Mouse (Mus musculus): Measurements from ENCODE around the gene Gm2174. TPM values are rescaled to one million over a fixed set of nuclear protein-coding genes. Genes with fewer than 3 reads are reported as not detected.

Gm2174 gene
- polyA plus RNA-seq, 1 experiment, result not detected

DNA sequence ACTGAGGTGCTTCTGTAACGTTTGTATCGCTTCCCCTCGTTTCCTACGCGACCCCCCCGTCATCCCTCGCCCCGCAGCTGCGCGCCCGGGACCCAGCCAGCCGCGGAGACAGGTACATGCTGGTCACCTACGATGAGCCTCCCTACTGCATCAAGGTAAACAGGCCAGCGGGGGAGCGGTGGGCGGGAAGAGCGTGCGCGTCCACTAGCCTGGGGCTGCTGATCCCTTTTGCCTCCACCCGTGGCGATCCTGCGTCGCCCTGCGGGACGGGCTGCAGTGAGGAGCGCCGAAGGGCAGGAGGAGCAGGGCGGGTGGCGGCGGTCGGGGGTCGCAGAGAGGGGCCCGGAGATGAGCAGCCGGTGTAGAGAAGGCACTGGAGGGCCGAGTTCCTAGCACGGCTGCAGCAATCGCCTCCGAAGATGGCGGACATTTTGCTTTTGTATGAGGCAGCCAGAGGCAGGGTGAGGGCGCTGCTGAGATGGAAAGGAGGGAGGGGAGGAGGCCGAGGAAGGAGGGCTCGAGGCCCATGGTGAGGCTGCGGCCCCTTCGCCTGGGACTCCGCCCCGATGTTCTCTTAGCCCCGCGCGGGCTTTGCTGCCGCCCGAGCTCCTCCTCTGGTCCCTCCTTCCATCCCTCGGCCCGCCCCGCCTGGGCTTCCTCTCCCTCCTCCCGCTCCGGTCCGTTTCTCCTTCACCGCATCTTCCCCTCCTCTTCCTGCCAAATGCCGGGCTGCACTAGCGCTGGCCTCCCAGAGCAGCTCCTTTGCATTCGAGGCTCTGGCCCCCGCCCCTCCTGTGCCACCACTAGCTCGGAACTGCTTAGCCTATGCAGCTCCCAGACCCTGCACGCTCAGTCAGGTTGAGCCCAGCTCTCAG lies 7.8 kb downstream of the Gm2174 start:
- Histone ChIP-seq H3ac (ENCODE audit: control insufficient read depth, insufficient read length, low read depth) (peak overlapping the region; percentile 40), H3K36me3 (ENCODE audit: control insufficient read depth, insufficient read depth) (no peaks in the 10 kb centered on the region)
- TF ChIP-seq MYOG (IDR thresholded peaks at IDR 0.05; ENCODE audit: control insufficient read depth, extremely low read depth, insufficient read length) (no peak), USF1 (IDR thresholded peaks at IDR 0.05; ENCODE audit: low read depth) (no peak), MYOD1 (IDR thresholded peaks at IDR 0.05; ENCODE audit: control insufficient read depth, insufficient read length, low read depth) (no peak), MAX (IDR thresholded peaks at IDR 0.05) (no peak), CEBPB (IDR thresholded peaks at IDR 0.05; ENCODE audit: low read depth) (no peak), CTCF (IDR thresholded peaks at IDR 0.05; ENCODE audit: control insufficient read depth, insufficient read depth, insufficient read length) (no peak), FOSL1 (IDR thresholded peaks at IDR 0.05; ENCODE audit: insufficient read depth, low read length, poor library complexity, severe bottlenecking) (no peak)

DNA sequence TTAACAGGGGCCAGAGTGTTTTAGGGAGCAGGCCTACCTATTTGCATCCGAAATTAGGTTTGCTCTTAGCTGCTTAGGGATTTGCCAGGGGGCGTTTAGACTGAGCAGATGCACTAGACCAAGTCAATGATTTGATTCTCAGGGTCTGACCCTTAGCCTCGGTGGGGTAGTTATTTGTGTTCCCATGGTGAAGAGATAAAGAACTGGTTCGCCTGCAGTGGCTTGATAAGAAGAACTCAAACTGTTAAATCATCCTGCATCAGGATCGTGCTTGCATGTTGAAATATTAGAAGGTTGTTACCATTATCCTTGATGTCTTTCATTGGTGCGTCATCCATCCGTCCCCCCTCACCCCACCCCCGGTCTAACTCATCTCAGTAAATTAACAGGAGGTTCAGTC lies 8.6 kb downstream of the Gm2174 start:
- Histone ChIP-seq H3K79me2 (ENCODE audit: control insufficient read depth, insufficient read depth) (no peaks in the 10 kb centered on the region), H3K36me3 (ENCODE audit: control insufficient read depth, insufficient read depth) (no peaks in the 10 kb centered on the region), H3K4me3 (ENCODE audit: insufficient read depth, poor library complexity, severe bottlenecking) (peak overlapping the region; percentile 23), H3ac (ENCODE audit: control insufficient read depth, insufficient read length, low read depth) (no peak overlapping the region), H3K27me3 (ENCODE audit: control insufficient read depth, insufficient read depth, insufficient read length) (no peaks in the 10 kb centered on the region), H3K79me3 (ENCODE audit: low read depth) (no peaks in the 10 kb centered on the region)
- TF ChIP-seq MYOG (IDR thresholded peaks at IDR 0.05; ENCODE audit: control insufficient read depth, extremely low read depth, insufficient read length) (no peak), USF1 (IDR thresholded peaks at IDR 0.05; ENCODE audit: low read depth) (no peak), MAX (IDR thresholded peaks at IDR 0.05) (no peak), FOSL1 (IDR thresholded peaks at IDR 0.05; ENCODE audit: insufficient read depth, low read length, poor library complexity, severe bottlenecking) (no peak), CTCF (IDR thresholded peaks at IDR 0.05; ENCODE audit: control insufficient read depth, insufficient read depth, insufficient read length) (no peak), CEBPB (IDR thresholded peaks at IDR 0.05; ENCODE audit: low read depth) (no peak), MYOD1 (IDR thresholded peaks at IDR 0.05; ENCODE audit: control insufficient read depth, insufficient read length, low read depth) (no peak)

More for the DNA sequence above, 7.8 kb downstream of the Gm2174 start:
- Histone ChIP-seq H3K27me3 (ENCODE audit: control insufficient read depth, insufficient read depth, insufficient read length) (no peaks in the 10 kb centered on the region), H3K79me3 (ENCODE audit: low read depth) (no peaks in the 10 kb centered on the region), H3K79me2 (ENCODE audit: control insufficient read depth, insufficient read depth) (no peaks in the 10 kb centered on the region), H3K4me3 (ENCODE audit: insufficient read depth, poor library complexity, severe bottlenecking) (peak overlapping the region; percentile 37)

DNA sequence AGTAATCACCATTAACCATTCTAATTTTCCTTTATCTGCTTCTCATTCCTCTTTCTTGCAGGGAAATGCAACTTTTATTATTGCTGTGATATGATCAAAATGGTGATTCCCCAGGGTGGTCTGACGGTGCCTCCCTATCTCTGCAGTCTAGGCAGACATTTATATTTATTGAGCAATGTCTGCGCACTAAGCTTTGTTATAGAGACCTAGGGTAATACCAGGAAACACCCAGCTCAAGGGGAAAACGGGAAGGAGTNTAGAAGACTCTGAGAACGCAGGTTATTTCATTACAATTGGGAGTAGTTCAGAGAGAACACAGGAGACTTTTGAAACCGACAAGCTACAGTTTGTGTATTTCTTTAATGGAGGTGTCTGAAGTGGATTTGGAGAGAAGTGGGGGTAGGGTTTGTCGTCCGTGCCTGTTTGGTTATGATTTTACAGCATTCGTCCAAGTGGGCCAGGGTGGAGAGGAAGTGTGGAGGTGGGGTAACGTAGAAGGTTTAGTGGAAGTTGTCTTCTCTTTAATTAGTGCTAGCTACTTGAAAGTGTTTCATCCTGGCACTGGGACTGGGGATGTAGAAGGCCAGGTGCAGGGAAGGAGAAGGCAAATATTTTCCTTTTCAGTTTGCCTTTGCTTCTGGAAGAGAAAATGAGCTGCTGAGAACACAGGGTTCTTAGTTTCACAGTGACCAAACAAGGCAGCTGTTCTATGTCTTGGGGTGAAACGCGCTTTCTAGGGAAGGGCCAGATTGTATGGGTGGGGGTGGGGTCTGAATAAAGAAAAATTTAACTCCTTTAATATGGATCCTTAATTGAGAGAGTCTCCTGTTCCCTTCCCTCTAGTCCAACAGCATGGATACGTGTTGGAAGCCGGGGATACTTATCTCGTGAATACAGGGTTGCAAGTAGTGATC lies 14.5 kb downstream of the Gm2174 start:
- H3K79me3 ChIP-seq (ENCODE audit: low read depth), result no peaks in the 10 kb centered on the region
- TF ChIP-seq USF1 (IDR thresholded peaks at IDR 0.05; ENCODE audit: low read depth), result no peak
- TF ChIP-seq FOSL1 (IDR thresholded peaks at IDR 0.05; ENCODE audit: insufficient read depth, low read length, poor library complexity, severe bottlenecking), result no peak
- TF ChIP-seq MYOD1 (IDR thresholded peaks at IDR 0.05; ENCODE audit: control insufficient read depth, insufficient read length, low read depth), result no peak
- TF ChIP-seq MYOG (IDR thresholded peaks at IDR 0.05; ENCODE audit: control insufficient read depth, extremely low read depth, insufficient read length), result no peak
- TF ChIP-seq MAX (IDR thresholded peaks at IDR 0.05), result no peak
- TF ChIP-seq CTCF (IDR thresholded peaks at IDR 0.05; ENCODE audit: control insufficient read depth, insufficient read depth, insufficient read length), result no peak
- no peak for TF ChIP-seq CEBPB (IDR thresholded peaks at IDR 0.05; ENCODE audit: low read depth)
- no peak overlapping the region for H3ac ChIP-seq (ENCODE audit: control insufficient read depth, insufficient read length, low read depth)

DNA sequence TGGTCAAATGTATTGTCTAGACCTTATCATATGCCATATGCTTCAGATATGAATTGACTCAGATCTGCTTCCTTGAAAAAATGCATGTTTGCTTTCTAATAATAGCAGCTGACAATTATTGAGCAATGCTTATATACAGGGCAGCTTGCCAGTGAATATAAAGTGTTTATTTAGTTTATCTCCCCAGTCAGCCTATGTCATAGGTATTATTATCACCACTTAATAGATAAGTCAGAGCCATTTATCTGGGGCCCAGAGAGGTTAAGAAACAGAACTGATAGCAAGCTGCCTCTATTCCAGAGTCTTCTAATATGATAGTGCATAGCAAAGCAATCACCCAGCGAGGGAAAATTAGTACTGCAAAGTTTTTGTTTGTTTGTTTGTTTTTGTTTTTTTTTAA lies 17.1 kb downstream of the Gm2174 start:
- TF ChIP-seq MYOG (IDR thresholded peaks at IDR 0.05; ENCODE audit: control insufficient read depth, extremely low read depth, insufficient read length), result no peak
- TF ChIP-seq USF1 (IDR thresholded peaks at IDR 0.05; ENCODE audit: low read depth), result no peak
- TF ChIP-seq MYOD1 (IDR thresholded peaks at IDR 0.05; ENCODE audit: control insufficient read depth, insufficient read length, low read depth), result no peak
- no peak for TF ChIP-seq CEBPB (IDR thresholded peaks at IDR 0.05; ENCODE audit: low read depth)
- TF ChIP-seq FOSL1 (IDR thresholded peaks at IDR 0.05; ENCODE audit: insufficient read depth, low read length, poor library complexity, severe bottlenecking), result no peak
- no peak for TF ChIP-seq MAX (IDR thresholded peaks at IDR 0.05)
- TF ChIP-seq CTCF (IDR thresholded peaks at IDR 0.05; ENCODE audit: control insufficient read depth, insufficient read depth, insufficient read length), result no peak
- Histone ChIP-seq H3K27me3 (ENCODE audit: control insufficient read depth, insufficient read depth, insufficient read length) (no peaks in the 10 kb centered on the region), H3K79me2 (ENCODE audit: control insufficient read depth, insufficient read depth) (no peaks in the 10 kb centered on the region), H3K79me3 (ENCODE audit: low read depth) (no peaks in the 10 kb centered on the region), H3K4me3 (ENCODE audit: insufficient read depth, poor library complexity, severe bottlenecking) (no peak overlapping the region), H3ac (ENCODE audit: control insufficient read depth, insufficient read length, low read depth) (no peak overlapping the region), H3K36me3 (ENCODE audit: control insufficient read depth, insufficient read depth) (no peaks in the 10 kb centered on the region)

More for the DNA sequence above, 14.5 kb downstream of the Gm2174 start:
- H3K36me3 ChIP-seq (ENCODE audit: control insufficient read depth, insufficient read depth), result no peaks in the 10 kb centered on the region
- H3K4me3 ChIP-seq (ENCODE audit: insufficient read depth, poor library complexity, severe bottlenecking), result no peak overlapping the region
- H3K27me3 ChIP-seq (ENCODE audit: control insufficient read depth, insufficient read depth, insufficient read length), result no peaks in the 10 kb centered on the region
- no peaks in the 10 kb centered on the region for H3K79me2 ChIP-seq (ENCODE audit: control insufficient read depth, insufficient read depth)

DNA sequence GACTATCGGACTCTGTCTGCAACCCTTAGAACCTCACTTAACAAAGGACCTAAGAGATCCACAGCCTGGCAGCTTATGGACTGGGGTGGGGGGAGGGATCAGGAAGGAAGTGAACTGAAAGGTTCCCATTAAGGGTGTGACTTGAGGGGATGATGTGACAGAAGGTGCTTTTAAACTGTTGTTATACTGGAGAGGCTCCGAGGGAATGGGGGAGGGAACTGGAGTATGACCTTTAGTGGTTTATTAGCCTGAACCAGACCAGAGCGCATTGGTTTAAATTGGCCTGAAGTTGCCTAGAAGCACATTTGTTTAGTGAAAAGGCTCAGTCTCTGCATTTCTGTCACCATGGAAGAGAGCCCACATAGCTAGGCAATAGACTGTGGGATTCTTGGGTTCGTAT lies 19.9 kb downstream of the Gm2174 start:
- no peaks in the 10 kb centered on the region for H3K79me2 ChIP-seq (ENCODE audit: control insufficient read depth, insufficient read depth)
- no peaks in the 10 kb centered on the region for H3K27me3 ChIP-seq (ENCODE audit: control insufficient read depth, insufficient read depth, insufficient read length)
- H3K4me3 ChIP-seq (ENCODE audit: insufficient read depth, poor library complexity, severe bottlenecking), result no peak overlapping the region
- no peak overlapping the region for H3ac ChIP-seq (ENCODE audit: control insufficient read depth, insufficient read length, low read depth)
- H3K36me3 ChIP-seq (ENCODE audit: control insufficient read depth, insufficient read depth), result no peaks in the 10 kb centered on the region
- TF ChIP-seq MYOG (IDR thresholded peaks at IDR 0.05; ENCODE audit: control insufficient read depth, extremely low read depth, insufficient read length), result no peak
- no peak for TF ChIP-seq FOSL1 (IDR thresholded peaks at IDR 0.05; ENCODE audit: insufficient read depth, low read length, poor library complexity, severe bottlenecking)
- TF ChIP-seq CEBPB (IDR thresholded peaks at IDR 0.05; ENCODE audit: low read depth), result no peak
- no peaks in the 10 kb centered on the region for H3K79me3 ChIP-seq (ENCODE audit: low read depth)

Data from C2C12 (cell line).